Mouse (Mus musculus): Measurements from ENCODE around the gene Arhgef3. TPM values are rescaled to one million over a fixed set of nuclear protein-coding genes. Genes with fewer than 3 reads are reported as not detected.
A peak's percentile ranks its signal among the peaks of the same experiment; 100 is the strongest.

The Arhgef3 gene
- polyA plus RNA-seq, 1 experiment from 2014 or later: 12.8 TPM

- Histone ChIP-seq H3K9ac (ENCODE audit: low read length) (no peak overlapping the region), H3K27ac (ENCODE audit: low read length) (no peak overlapping the region), H3K9me3 (ENCODE audit: control insufficient read depth, low read length) (no peaks in the 10 kb centered on the region), H3K36me3 (ENCODE audit: control insufficient read depth, insufficient read depth, low read length) (no peaks in the 10 kb centered on the region), H3K27me3 (ENCODE audit: control insufficient read depth, insufficient read depth, low read depth, low read length) (no peaks in the 10 kb centered on the region), H3K4me3 (ENCODE audit: low read length) (no peak overlapping the region), H3K4me2 (ENCODE audit: low read depth, low read length) (no peak overlapping the region), H3K4me1 (replicated peaks; ENCODE audit: control insufficient read depth, insufficient read depth, low read length) (no peaks in the 10 kb centered on the region)
- 71% methylated on average over 6 of the region's 6 CpGs for WGBS
- ATAC-seq (ENCODE audit: low read depth): peak; percentile 49; the same call in 1 of the 2 replicates
Measured at GRCm38 (mm10) chr14:27102720-27103119, 12.0 kb upstream of the Arhgef3 start.

- Histone ChIP-seq H3K27me3 (ENCODE audit: control insufficient read depth, insufficient read depth, low read depth, low read length) (no peaks in the 10 kb centered on the region), H3K4me1 (replicated peaks; ENCODE audit: control insufficient read depth, insufficient read depth, low read length) (no peaks in the 10 kb centered on the region), H3K27ac (ENCODE audit: low read length) (no peak overlapping the region), H3K9ac (ENCODE audit: low read length) (no peak overlapping the region), H3K36me3 (ENCODE audit: control insufficient read depth, insufficient read depth, low read length) (no peaks in the 10 kb centered on the region), H3K4me2 (ENCODE audit: low read depth, low read length) (no peak overlapping the region), H3K4me3 (ENCODE audit: low read length) (no peak overlapping the region), H3K9me3 (ENCODE audit: control insufficient read depth, low read length) (no peaks in the 10 kb centered on the region)
- ATAC-seq (ENCODE audit: low read depth): no peak
- WGBS: 79% methylated on average over 12 of the region's 12 CpGs
Measured at GRCm38 (mm10) chr14:27105731-27106457, 8.8 kb upstream of the Arhgef3 start.

- Histone ChIP-seq H3K27ac (ENCODE audit: low read length) (no peak overlapping the region), H3K27me3 (ENCODE audit: control insufficient read depth, insufficient read depth, low read depth, low read length) (no peaks in the 10 kb centered on the region; the same call in 1 of the 2 replicates), H3K4me2 (ENCODE audit: low read depth, low read length) (no peak overlapping the region), H3K36me3 (ENCODE audit: control insufficient read depth, insufficient read depth, low read length) (no peaks in the 10 kb centered on the region), H3K9ac (ENCODE audit: low read length) (no peak overlapping the region), H3K4me1 (replicated peaks; ENCODE audit: control insufficient read depth, insufficient read depth, low read length) (no peaks in the 10 kb centered on the region), H3K9me3 (ENCODE audit: control insufficient read depth, low read length) (no peaks in the 10 kb centered on the region), H3K4me3 (ENCODE audit: low read length) (no peak overlapping the region)
- ATAC-seq (ENCODE audit: low read depth): no peak
- WGBS: 60% methylated on average over 6 of the region's 6 CpGs
Measured at GRCm38 (mm10) chr14:27108748-27109504, 5.8 kb upstream of the Arhgef3 start.

- H3K36me3 ChIP-seq (ENCODE audit: control insufficient read depth, insufficient read depth, low read length): no peaks in the 10 kb centered on the region
- peak overlapping the region; percentile 99 for H3K4me2 ChIP-seq (ENCODE audit: low read depth, low read length)
- no peaks in the 10 kb centered on the region for H3K9me3 ChIP-seq (ENCODE audit: control insufficient read depth, low read length)
- peak overlapping the region; percentile 70 for H3K9ac ChIP-seq (ENCODE audit: low read length)
- H3K4me1 ChIP-seq (replicated peaks; ENCODE audit: control insufficient read depth, insufficient read depth, low read length): peaks cover 7% of the 10 kb centered on the region
- H3K27ac ChIP-seq (ENCODE audit: low read length): no peak overlapping the region
- peak overlapping the region; percentile 67 for H3K4me3 ChIP-seq (ENCODE audit: low read length)
- peak; percentile 15; the same call in 1 of the 2 replicates for ATAC-seq (ENCODE audit: low read depth)
- 17% methylated on average over 11 of the region's 11 CpGs for WGBS
- H3K27me3 ChIP-seq (ENCODE audit: control insufficient read depth, insufficient read depth, low read depth, low read length): peaks cover 14% of the 10 kb centered on the region
Measured at GRCm38 (mm10) chr14:27115275-27115660, 569 bp downstream of the Arhgef3 start.

- Histone ChIP-seq H3K4me1 (replicated peaks; ENCODE audit: control insufficient read depth, insufficient read depth, low read length) (peaks cover 7% of the 10 kb centered on the region), H3K27ac (ENCODE audit: low read length) (no peak overlapping the region), H3K27me3 (ENCODE audit: control insufficient read depth, insufficient read depth, low read depth, low read length) (peaks cover 14% of the 10 kb centered on the region), H3K9me3 (ENCODE audit: control insufficient read depth, low read length) (no peaks in the 10 kb centered on the region), H3K9ac (ENCODE audit: low read length) (no peak overlapping the region), H3K4me2 (ENCODE audit: low read depth, low read length) (no peak overlapping the region), H3K4me3 (ENCODE audit: low read length) (no peak overlapping the region), H3K36me3 (ENCODE audit: control insufficient read depth, insufficient read depth, low read length) (no peaks in the 10 kb centered on the region)
- no peak for ATAC-seq (ENCODE audit: low read depth)
- WGBS: 56% methylated on average over 6 of the region's 6 CpGs
Measured at GRCm38 (mm10) chr14:27115991-27116390, 1.3 kb downstream of the Arhgef3 start.

GRCm38 (mm10) chr14:27116577-27117165, 2.0 kb downstream of the Arhgef3 start:
- 67% methylated on average over 4 of the region's 4 CpGs for WGBS
- no peaks in the 10 kb centered on the region for H3K36me3 ChIP-seq (ENCODE audit: control insufficient read depth, insufficient read depth, low read length)
- no peaks in the 10 kb centered on the region for H3K9me3 ChIP-seq (ENCODE audit: control insufficient read depth, low read length)
- no peak for ATAC-seq (ENCODE audit: low read depth)
- H3K4me3 ChIP-seq (ENCODE audit: low read length): no peak overlapping the region
- H3K9ac ChIP-seq (ENCODE audit: low read length): no peak overlapping the region
- no peak overlapping the region for H3K4me2 ChIP-seq (ENCODE audit: low read depth, low read length)
- no peak overlapping the region for H3K27ac ChIP-seq (ENCODE audit: low read length)
- peaks cover 7% of the 10 kb centered on the region for H3K4me1 ChIP-seq (replicated peaks; ENCODE audit: control insufficient read depth, insufficient read depth, low read length)
- peaks cover 14% of the 10 kb centered on the region for H3K27me3 ChIP-seq (ENCODE audit: control insufficient read depth, insufficient read depth, low read depth, low read length)

- 79% methylated on average over 5 of the region's 5 CpGs for WGBS
Measured at GRCm38 (mm10) chr14:27118546-27118945, 3.8 kb downstream of the Arhgef3 start.

GRCm38 (mm10) chr14:27122646-27123045, 7.9 kb downstream of the Arhgef3 start:
- Histone ChIP-seq H3K4me1 (replicated peaks; ENCODE audit: control insufficient read depth, insufficient read depth, low read length) (no peaks in the 10 kb centered on the region), H3K4me3 (ENCODE audit: low read length) (no peak overlapping the region), H3K4me2 (ENCODE audit: low read depth, low read length) (no peak overlapping the region), H3K9me3 (ENCODE audit: control insufficient read depth, low read length) (no peaks in the 10 kb centered on the region), H3K27ac (ENCODE audit: low read length) (no peak overlapping the region), H3K36me3 (ENCODE audit: control insufficient read depth, insufficient read depth, low read length) (no peaks in the 10 kb centered on the region), H3K9ac (ENCODE audit: low read length) (no peak overlapping the region), H3K27me3 (ENCODE audit: control insufficient read depth, insufficient read depth, low read depth, low read length) (no peaks in the 10 kb centered on the region)
- ATAC-seq (ENCODE audit: low read depth): no peak
- 69% methylated on average over 3 of the region's 3 CpGs for WGBS

More at GRCm38 (mm10) chr14:27118546-27118945, 3.8 kb downstream of the Arhgef3 start:
- H3K9me3 ChIP-seq (ENCODE audit: control insufficient read depth, low read length): no peaks in the 10 kb centered on the region
- H3K4me2 ChIP-seq (ENCODE audit: low read depth, low read length): no peak overlapping the region
- H3K9ac ChIP-seq (ENCODE audit: low read length): no peak overlapping the region
- no peaks in the 10 kb centered on the region for H3K36me3 ChIP-seq (ENCODE audit: control insufficient read depth, insufficient read depth, low read length)
- H3K27ac ChIP-seq (ENCODE audit: low read length): no peak overlapping the region
- peaks cover 14% of the 10 kb centered on the region for H3K27me3 ChIP-seq (ENCODE audit: control insufficient read depth, insufficient read depth, low read depth, low read length)
- peaks cover 7% of the 10 kb centered on the region for H3K4me1 ChIP-seq (replicated peaks; ENCODE audit: control insufficient read depth, insufficient read depth, low read length)
- H3K4me3 ChIP-seq (ENCODE audit: low read length): no peak overlapping the region
- no peak for ATAC-seq (ENCODE audit: low read depth)

GRCm38 (mm10) chr14:27123543-27123942, 8.8 kb downstream of the Arhgef3 start:
- no peak for ATAC-seq (ENCODE audit: low read depth)
- H3K4me1 ChIP-seq (replicated peaks; ENCODE audit: control insufficient read depth, insufficient read depth, low read length): no peaks in the 10 kb centered on the region
- H3K4me3 ChIP-seq (ENCODE audit: low read length): no peak overlapping the region
- H3K36me3 ChIP-seq (ENCODE audit: control insufficient read depth, insufficient read depth, low read length): no peaks in the 10 kb centered on the region
- no peak overlapping the region for H3K4me2 ChIP-seq (ENCODE audit: low read depth, low read length)
- no peaks in the 10 kb centered on the region for H3K27me3 ChIP-seq (ENCODE audit: control insufficient read depth, insufficient read depth, low read depth, low read length)
- H3K9me3 ChIP-seq (ENCODE audit: control insufficient read depth, low read length): no peaks in the 10 kb centered on the region
- H3K27ac ChIP-seq (ENCODE audit: low read length): no peak overlapping the region
- no peak overlapping the region for H3K9ac ChIP-seq (ENCODE audit: low read length)
- 57% methylated on average over 8 of the region's 8 CpGs for WGBS
